Mouse (Mus musculus) CH12.LX (cell line): ENCODE measurements around the gene Uvssa. TPM values are rescaled to one million over a fixed set of nuclear protein-coding genes. Genes with fewer than 3 reads are reported as not detected.

Source experiments
- DNase-seq: peaks from one replicate; pipeline ENCODE4 v3.0.0-alpha.2; 2013; ENCODE audit errors: extremely low read depth
- H3K27ac ChIP-seq: 2 replicates; pipeline ENCODE4 v1.5.1; 2012; ENCODE audit warnings: low read depth, mild to moderate bottlenecking, control low read depth, moderate library complexity; ENCODE audit not compliant: insufficient read depth
- H3K27me3 ChIP-seq: replicated peaks from 2 replicates; pipeline ENCODE3; 2012; ENCODE audit warnings: inconsistent platforms
- H3K36me3 ChIP-seq, 2 experiments: replicated peaks in 1 of 2; 2 replicates each; pipeline versions ENCODE3 to v1.6.1; 2012; ENCODE audit warnings: inconsistent platforms in 1 of 2, low read length in 1 of 2, mild to moderate bottlenecking in 1 of 2, mixed read lengths in 1 of 2, moderate library complexity in 1 of 2; ENCODE audit not compliant: control insufficient read depth in 1 of 2, insufficient read depth in 1 of 2
- H3K4me1 ChIP-seq, 2 experiments: 2 replicates each; pipeline ENCODE4 v1.6.1; 2012; ENCODE audit warnings: inconsistent platforms in 1 of 2, moderate library complexity in 1 of 2; ENCODE audit not compliant: insufficient read depth in 2 of 2, control insufficient read depth in 1 of 2
- H3K4me2 ChIP-seq: 2 replicates; pipeline ENCODE4 v1.6.1; 2012; ENCODE audit warnings: low read depth, mild to moderate bottlenecking, control low read depth; ENCODE audit not compliant: poor library complexity, insufficient read depth, severe bottlenecking
- H3K4me3 ChIP-seq, 3 experiments: fragments of 150-350 bp in 1 of 3; sonication (generic) in 1 of 3; replicated peaks in 1 of 3; 2 replicates each; pipeline versions ENCODE3 to v1.5.1; 2011 to 2012; ENCODE audit warnings: low read depth in 2 of 3, low read length in 2 of 3, mild to moderate bottlenecking in 2 of 3, moderate library complexity in 2 of 3, control low read depth in 1 of 3, improper control_type of control experiment in 1 of 3, inconsistent platforms in 1 of 3, mixed read lengths in 1 of 3; ENCODE audit not compliant: poor library complexity in 1 of 3
- H3K79me2 ChIP-seq: replicated peaks from 2 replicates; pipeline ENCODE4 v1.6.1; 2012; ENCODE audit warnings: mild to moderate bottlenecking, moderate library complexity; ENCODE audit not compliant: control insufficient read depth, poor library complexity, insufficient read depth, severe bottlenecking; ENCODE audit errors: extremely low read depth
- H3K9ac ChIP-seq: 2 replicates; pipeline ENCODE4 v1.6.1; 2012; ENCODE audit warnings: low read depth, mild to moderate bottlenecking, control low read depth, moderate library complexity; ENCODE audit not compliant: insufficient read depth
- H3K9me3 ChIP-seq: replicated peaks from 2 replicates; pipeline ENCODE3; 2012; ENCODE audit warnings: low read length, inconsistent platforms, mixed read lengths
- CTCF ChIP-seq, 2 experiments: IDR thresholded peaks in 1 of 2; conservative IDR thresholded peaks in 1 of 2; 2 replicates each; pipeline ENCODE4 v1.5.1; 2011 to 2012; ENCODE audit warnings: low read depth in 2 of 2, low read length in 2 of 2, improper control_type of control experiment in 1 of 2, inconsistent platforms in 1 of 2, mild to moderate bottlenecking in 1 of 2, moderate library complexity in 1 of 2
- ELF1 ChIP-seq: IDR thresholded peaks from 2 replicates; pipeline ENCODE4 v1.6.1; 2014; ENCODE audit warnings: low read depth, mild to moderate bottlenecking, inconsistent platforms, low read length, improper control_type of control experiment
- EP300 ChIP-seq: IDR thresholded peaks from 2 replicates; pipeline ENCODE4 v1.6.1; 2011; ENCODE audit warnings: low read length, improper control_type of control experiment
- ETS1 ChIP-seq: conservative IDR thresholded peaks from 2 replicates; pipeline ENCODE4 v1.6.1; 2012; ENCODE audit warnings: low read depth, mild to moderate bottlenecking, inconsistent platforms, low read length, improper control_type of control experiment, moderate library complexity
- HCFC1 ChIP-seq: IDR thresholded peaks from 2 replicates; pipeline ENCODE4 v1.6.1; 2012; ENCODE audit warnings: low read depth, mild to moderate bottlenecking, inconsistent platforms, low read length, improper control_type of control experiment
- IRF4 ChIP-seq: IDR thresholded peaks from 2 replicates; pipeline ENCODE4 v1.6.1; 2014; ENCODE audit warnings: low read depth, mild to moderate bottlenecking, inconsistent platforms, low read length, improper control_type of control experiment
- JUND ChIP-seq: conservative IDR thresholded peaks from 2 replicates; pipeline ENCODE4 v1.6.1; 2011; ENCODE audit warnings: low read depth, low read length, improper control_type of control experiment
- KAT2A ChIP-seq: IDR thresholded peaks from 2 replicates; pipeline ENCODE4 v1.6.1; 2012; ENCODE audit warnings: low read length, improper control_type of control experiment, inconsistent platforms; ENCODE audit not compliant: insufficient replicate concordance
- MAZ ChIP-seq: IDR thresholded peaks from 2 replicates; pipeline ENCODE4 v1.6.1; 2012; ENCODE audit warnings: low read depth, mild to moderate bottlenecking, inconsistent platforms, low read length, improper control_type of control experiment, moderate library complexity
- MXI1 ChIP-seq: IDR thresholded peaks from 2 replicates; pipeline ENCODE4 v1.6.1; 2011; ENCODE audit warnings: mild to moderate bottlenecking, low read depth, low read length, improper control_type of control experiment
- MYC ChIP-seq: IDR thresholded peaks from 2 replicates; pipeline ENCODE4 v1.6.1; 2011; ENCODE audit warnings: low read depth, mild to moderate bottlenecking, improper control_type of control experiment, low read length
- NELFE ChIP-seq: IDR thresholded peaks from 2 replicates; pipeline ENCODE4 v1.6.1; 2011; ENCODE audit warnings: low read depth, low read length, improper control_type of control experiment
- NRF1 ChIP-seq: IDR thresholded peaks from 2 replicates; pipeline ENCODE4 v1.6.1; 2014; ENCODE audit warnings: low read depth, mild to moderate bottlenecking, inconsistent platforms, low read length, improper control_type of control experiment, moderate library complexity
- RAD21 ChIP-seq: IDR thresholded peaks from 2 replicates; pipeline ENCODE4 v1.6.1; 2011; ENCODE audit warnings: low read depth, mild to moderate bottlenecking, low read length, improper control_type of control experiment, moderate library complexity
- RCOR1 ChIP-seq: conservative IDR thresholded peaks from 2 replicates; pipeline ENCODE4 v1.6.1; 2012; ENCODE audit warnings: low read depth, mild to moderate bottlenecking, inconsistent platforms, low read length, improper control_type of control experiment
- SIN3A ChIP-seq: IDR thresholded peaks from 2 replicates; pipeline ENCODE4 v1.6.1; 2012; ENCODE audit warnings: low read length, improper control_type of control experiment, inconsistent platforms
- SMC3 ChIP-seq: IDR thresholded peaks from 2 replicates; pipeline ENCODE4 v1.6.1; 2011; ENCODE audit warnings: low read depth, low read length, improper control_type of control experiment
- TBP ChIP-seq: conservative IDR thresholded peaks from 2 replicates; pipeline ENCODE4 v1.6.1; 2011; ENCODE audit warnings: low read depth, low read length, improper control_type of control experiment
- USF1 ChIP-seq: IDR thresholded peaks from 2 replicates; pipeline ENCODE4 v1.6.1; 2014; ENCODE audit warnings: low read depth, mild to moderate bottlenecking, inconsistent platforms, low read length, improper control_type of control experiment
- ZC3H11A ChIP-seq: IDR thresholded peaks from 2 replicates; pipeline ENCODE4 v1.6.1; 2012; ENCODE audit warnings: low read depth, mild to moderate bottlenecking, inconsistent platforms, low read length, improper control_type of control experiment
- ZNF384 ChIP-seq: IDR thresholded peaks from 2 replicates; pipeline ENCODE4 v1.6.1; 2012; ENCODE audit warnings: low read depth, low read length, improper control_type of control experiment, inconsistent platforms
- dilution Hi-C: fragments of 300-500 bp; cut with MboI; formaldehyde crosslinking; loops from 2 replicates; pipeline ENCODE4 v1.14.3; 2020; ENCODE audit warnings: low sequenced_read_pairs; ENCODE audit not compliant: extremely low pct_unique_long_range_greater_than_20kb, extremely low pct_ligation_motif_present
- in situ Hi-C: fragments of 300-500 bp; cut with MboI; formaldehyde crosslinking; loops from 3 replicates; pipeline ENCODE4 v1.14.3; 2019; ENCODE audit warnings: low sequenced_read_pairs, low pct_ligation_motif_present, low pct_unique_long_range_greater_than_20kb, mixed read lengths
- polyA plus RNA-seq: library from polyadenylated mRNA; unstranded; fragments of >175 nt; gene quantifications from 2 replicates; pipeline ENCODE4 v1.2.1, GENCODE M21; 2012; ENCODE audit warnings: low read depth; ENCODE audit not compliant: insufficient read length
- total RNA-seq, 2 experiments: library from RNA; depleted of rRNA; stranded (reverse); fragments of 300-350 nt in 1 of 2; fragments of >200 nt in 1 of 2; gene quantifications; 2 replicates each; pipeline ENCODE4 v1.2.3; 2012 to 2014

Uvssa gene
- total and polyA plus RNA-seq, 3 experiments, result 2.6 to 5.8 (median 2.9) TPM

DNA sequence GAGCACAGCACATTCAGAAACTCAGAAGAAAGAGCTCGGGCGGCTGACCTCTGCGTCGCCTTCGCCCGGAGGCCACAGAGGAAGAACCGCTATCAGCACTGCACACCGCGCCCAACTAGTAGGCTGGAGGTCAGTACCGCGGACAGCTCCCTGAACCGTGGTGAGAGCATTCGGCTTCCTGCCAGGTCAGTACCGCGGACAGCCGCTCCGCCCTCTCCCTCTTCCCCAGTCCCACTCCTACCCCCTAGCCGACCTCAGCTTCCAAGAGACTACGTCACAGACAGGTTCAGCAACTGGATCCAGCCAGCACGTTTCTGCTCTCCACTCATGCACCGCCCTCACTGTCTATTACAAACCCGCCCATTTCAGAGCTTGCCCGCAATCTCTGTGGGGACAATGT lies 59.9 kb downstream of the Uvssa start:
- TF ChIP-seq CTCF (conservative IDR thresholded peaks at IDR 0.05 in 1 of 2, IDR thresholded peaks at IDR 0.05 in 1 of 2; ENCODE audit: low read depth in 2 of 2, low read length in 2 of 2), result no peak
- TF ChIP-seq IRF4, result 0 out of 2 replicates have a peak, but pooled peaks have one; percentile 9
- peak; percentile 96 for TF ChIP-seq MXI1
- TF ChIP-seq SIN3A, result peak; percentile 99
- TF ChIP-seq ZC3H11A, result no peak
- TF ChIP-seq MAZ, result no peak
- TF ChIP-seq, all 38 proteins: peak for 3
- in situ Hi-C loops (no loop called here), dilution Hi-C loops (no loop called here)
- peaks cover 10% of the 10 kb centered on the region for H3K27me3 ChIP-seq
- peaks cover 0 to 3% of the 10 kb centered on the region in 2 experiments; a peak in 1 of 4 replicates for H3K4me1 ChIP-seq
- no peak overlapping the region for H3K27ac ChIP-seq
- no peak overlapping the region for H3K4me3 ChIP-seq
- no peak overlapping the region for H3K9ac ChIP-seq
- H3K4me2 ChIP-seq, result no peak overlapping the region
- H3K36me3 ChIP-seq, result no peaks in the 10 kb centered on the region
- DNase-seq, result peak; percentile 55
- peaks cover 23% of the 10 kb centered on the region for H3K9me3 ChIP-seq
- H3K79me2 ChIP-seq, result no peaks in the 10 kb centered on the region

- no peak overlapping the region for H3K27ac ChIP-seq
- no peak overlapping the region for H3K4me3 ChIP-seq
- TF ChIP-seq MAZ (no peak), JUND (no peak), ELF1 (no peak), ZNF384 (no peak), RAD21 (peak; percentile 62), NRF1 (no peak), NELFE (no peak), RCOR1 (no peak), EP300 (no peak), MXI1 (no peak), KAT2A (no peak), IRF4 (0 out of 2 replicates have a peak, but pooled peaks have one; percentile 14), CTCF (conservative IDR thresholded peaks at IDR 0.05 in 1 of 2, IDR thresholded peaks at IDR 0.05 in 1 of 2; ENCODE audit: low read depth in 2 of 2, low read length in 2 of 2) (peak; percentile 53 to 84), TBP (no peak), HCFC1 (no peak), SMC3 (peak; percentile 74), MYC (no peak), ETS1 (no peak), USF1 (no peak)
- H3K27me3 ChIP-seq, result peaks cover 35% of the 10 kb centered on the region
- H3K9me3 ChIP-seq, result no peaks in the 10 kb centered on the region
- H3K4me1 ChIP-seq, result peaks cover 0 to 3% of the 10 kb centered on the region in 2 experiments; a peak in 1 of 4 replicates
- no peak overlapping the region for H3K9ac ChIP-seq
- H3K4me2 ChIP-seq, result no peak overlapping the region; the same call in 1 of the 2 replicates
- DNase-seq, result peak; percentile 31
- no peaks in the 10 kb centered on the region for H3K79me2 ChIP-seq
- dilution Hi-C loops, result no loop called here
- in situ Hi-C loops, result no loop called here
- H3K36me3 ChIP-seq, result no peaks in the 10 kb centered on the region
Measured at GRCm38 (mm10) chr5:33442927-33443710, 64.8 kb downstream of the Uvssa start.
